Mouse (Mus musculus) effector memory CD4-positive, alpha-beta T cell, adult 5 months (primary cell): Measurements from ENCODE around the gene Skint7. TPM values are rescaled to one million over a fixed set of nuclear protein-coding genes. Genes with fewer than 3 reads are reported as not detected.

ENCODE experiments used
- polyA plus RNA-seq: library from polyadenylated mRNA; unstranded; fragments of 100-300 nt; shearing (Covaris generic); gene quantifications from one replicate; pipeline ENCODE4 v1.2.1, GENCODE M21; 2017

Skint7 gene
- polyA plus RNA-seq = not detected

DNA sequence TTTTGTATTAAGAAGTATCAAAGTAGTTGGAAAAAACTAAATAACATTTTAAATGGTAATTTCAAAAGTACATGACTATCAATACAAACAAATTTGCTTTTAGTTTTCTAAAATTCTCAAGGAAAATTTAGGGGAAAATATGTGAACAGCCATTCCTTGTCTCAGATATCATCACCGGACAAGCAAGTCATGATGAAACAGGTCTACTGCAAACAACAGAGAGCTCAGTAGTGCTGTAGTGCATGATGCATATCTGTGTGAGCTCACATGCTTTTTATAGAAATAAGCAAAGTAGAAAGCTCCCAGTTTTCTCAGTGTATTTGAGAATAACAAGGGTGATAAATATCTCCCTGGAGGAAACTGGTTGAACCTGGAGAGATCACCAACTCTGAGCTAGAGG is at the start of gene Skint7:
Gene Skint7, plus strand, starts transcription at position 301 of the 400 bp plus-strand sequence.

DNA sequence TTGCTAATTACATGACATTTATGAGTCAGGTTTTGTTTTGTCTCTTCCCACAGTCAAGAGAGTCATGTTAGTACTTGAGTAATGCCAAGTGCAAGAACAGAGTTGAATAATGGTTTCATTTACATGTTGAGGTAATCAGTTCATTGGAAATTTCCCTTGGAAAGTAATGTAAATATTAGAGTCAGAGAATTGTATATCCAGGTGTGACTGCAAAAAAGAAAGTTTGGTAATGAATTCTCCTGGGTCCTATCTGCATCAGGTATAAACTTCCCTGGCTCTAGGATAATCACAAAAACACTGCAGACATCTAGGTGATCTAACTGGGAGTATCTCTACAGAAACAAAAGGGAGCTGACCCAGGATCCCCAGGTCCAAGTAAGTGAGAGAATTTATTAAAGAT is 33.2 kb downstream of the Skint7 start, which contains the start of gene Skint1:
Gene Skint1, plus strand, starts transcription at position 301 of the 400 bp plus-strand sequence.

Other genes with a start within 250 kb of the Skint7 start
- gene Slc5a9, start 70.0 kb upstream of the Skint7 start, polyA plus RNA-seq = not detected
- not detected for gene Skint8, start 53.5 kb upstream of the Skint7 start, polyA plus RNA-seq
- not detected for gene Skint1, start 33.3 kb downstream of the Skint7 start, polyA plus RNA-seq
- 0.11 TPM for gene Skint4, start 99.1 kb downstream of the Skint7 start, polyA plus RNA-seq